Mouse (Mus musculus): ENCODE data around the gene Slc41a3.
"Not testable (repeated sequence)": the region's sequence is repeated elsewhere in the genome, so short reads cannot be mapped to it uniquely, and the experiment has no call there.

The Slc41a3 gene

DNA sequence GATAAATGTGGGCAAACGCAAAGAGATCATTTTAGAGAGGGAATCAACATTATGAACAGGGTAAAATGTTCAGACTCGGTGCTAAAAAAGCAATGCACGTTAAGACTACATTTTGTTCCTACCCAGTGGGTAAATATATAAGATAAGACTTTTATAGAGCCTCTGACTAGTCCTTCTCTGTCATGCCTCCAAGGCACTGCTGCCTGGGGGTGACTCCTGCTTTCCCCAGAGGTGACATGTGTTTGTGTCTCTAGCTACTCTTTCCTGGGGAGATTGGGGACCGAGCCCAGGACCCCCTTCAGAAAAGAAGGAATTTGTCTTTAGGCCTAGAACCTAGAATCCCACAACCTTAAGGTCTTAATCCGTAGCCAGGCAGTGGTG, 18.9 kb downstream of the Slc41a3 start:
- in situ Hi-C loops (cut with MboI, MseI): no loop called here

DNA sequence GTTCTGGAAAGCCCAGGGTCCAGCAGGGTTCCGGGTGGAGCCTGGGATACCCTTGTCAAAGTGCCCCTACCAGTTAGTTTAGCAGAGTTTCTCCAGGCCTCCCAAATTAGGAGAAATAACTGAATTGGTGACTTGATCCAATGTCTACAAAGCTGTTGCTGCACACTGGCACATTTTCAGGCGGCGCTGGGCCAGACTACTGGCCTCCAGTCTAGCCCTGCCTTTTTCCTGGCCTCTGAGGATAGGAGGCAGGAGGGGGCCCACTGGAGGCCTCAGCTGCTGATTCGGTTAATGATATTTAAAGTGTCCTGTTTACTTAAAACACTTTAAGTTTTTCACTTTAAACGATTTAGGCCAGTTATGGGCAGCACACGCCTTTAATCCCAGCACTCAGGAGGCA, 19.7 kb downstream of the Slc41a3 start:
- in situ Hi-C loops (cut with MboI, MseI): no loop called here

DNA sequence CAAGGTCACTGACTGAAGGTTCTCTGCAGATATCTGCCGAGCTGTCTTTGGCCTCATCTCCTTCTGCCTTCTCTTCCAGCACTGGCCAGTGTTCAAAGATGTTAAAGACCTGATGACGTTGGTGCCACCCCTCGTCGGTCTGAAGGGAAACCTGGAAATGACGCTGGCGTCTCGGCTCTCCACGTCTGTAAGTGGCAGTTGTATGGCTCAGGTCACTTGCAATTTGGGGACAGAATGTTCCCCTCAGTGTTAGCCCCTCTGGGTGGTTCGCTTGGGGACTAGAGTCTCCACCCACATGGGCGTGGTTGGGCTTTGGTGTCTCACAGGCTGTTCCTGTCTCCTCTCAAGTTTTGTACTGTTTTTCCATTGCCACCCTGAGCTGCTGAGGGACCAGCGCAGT, 20.2 kb downstream of the Slc41a3 start:
- in situ Hi-C loops (cut with MboI, MseI): no loop called here

DNA sequence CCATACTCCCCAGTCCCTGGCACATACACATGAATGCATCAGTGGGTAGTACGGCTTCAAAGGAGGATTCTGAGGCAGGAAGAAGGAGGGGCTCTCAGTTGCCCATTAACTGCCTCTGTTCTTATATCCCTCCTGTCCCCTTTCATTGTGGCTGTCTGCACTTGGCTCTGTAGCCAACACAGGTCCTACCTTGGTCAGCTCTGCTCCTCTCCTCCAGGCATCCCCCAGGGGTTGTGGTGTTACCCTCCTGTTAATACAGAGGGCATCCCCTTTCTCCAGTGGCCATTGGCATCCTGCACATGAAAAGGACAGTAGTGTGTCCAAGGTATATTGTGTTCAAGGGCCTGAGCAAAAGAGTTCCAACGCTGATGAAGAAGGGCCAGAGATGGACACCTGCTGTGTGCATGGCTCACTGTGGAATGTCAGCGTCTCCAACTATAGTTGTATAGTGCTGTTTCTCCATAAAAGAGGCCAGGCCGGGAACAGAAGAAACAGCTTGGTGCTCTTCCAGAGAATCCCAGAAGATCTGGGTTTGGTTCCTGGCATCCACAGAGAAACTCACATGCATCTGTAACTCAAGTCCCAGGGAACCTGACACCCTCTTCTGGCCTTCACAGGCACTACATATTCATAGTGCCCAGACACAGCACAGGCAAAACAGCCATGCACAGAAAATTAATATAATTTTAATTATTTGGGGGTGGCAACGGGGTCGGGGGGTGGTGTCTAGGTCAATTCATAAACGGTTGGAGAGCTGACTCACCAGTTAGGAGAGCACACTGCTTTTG, 20.9 kb downstream of the Slc41a3 start:
- in situ Hi-C loops (cut with MboI, MseI): no loop called here

DNA sequence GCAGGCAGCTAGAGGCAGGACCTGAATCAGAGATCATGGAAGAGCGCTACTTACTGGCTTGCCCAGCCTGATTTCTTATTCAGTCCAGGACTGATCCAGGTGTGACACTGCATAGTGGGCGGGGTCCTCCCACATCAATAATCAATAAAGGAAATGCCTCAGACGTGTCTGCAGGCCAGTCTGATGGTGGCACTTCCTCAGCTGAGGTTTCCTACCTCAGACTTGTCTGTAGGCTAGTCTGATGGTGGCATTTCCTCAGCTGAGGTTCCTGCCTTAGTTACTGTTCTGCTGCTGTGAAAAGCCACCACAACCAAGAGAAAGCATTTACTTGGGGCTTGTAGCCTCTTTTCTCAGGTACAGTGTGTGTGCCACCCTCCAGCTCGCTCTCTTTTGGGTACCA, 23.0 kb downstream of the Slc41a3 start:
- in situ Hi-C loops (cut with MboI, MseI): no loop called here

DNA sequence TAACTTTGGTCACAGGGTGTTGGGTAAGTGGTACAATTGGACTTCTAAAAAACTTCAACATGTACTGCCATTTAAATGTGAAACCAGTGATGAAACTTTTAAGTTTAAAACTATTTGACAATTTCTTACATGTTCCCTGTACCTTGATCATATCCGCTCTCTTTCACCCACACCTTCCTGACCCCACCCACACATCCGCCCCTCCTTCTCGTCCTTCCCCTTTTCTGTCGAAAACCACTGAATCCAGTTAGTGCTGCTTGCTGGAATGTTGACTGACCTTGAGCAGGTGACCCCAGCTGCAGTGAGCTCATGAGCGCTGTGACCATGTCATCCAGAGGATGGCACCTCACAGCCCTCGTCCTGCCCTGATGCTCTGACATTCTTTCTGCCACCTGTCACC, 25.0 kb downstream of the Slc41a3 start:
- in situ Hi-C loops (cut with MboI, MseI): no loop called here

DNA sequence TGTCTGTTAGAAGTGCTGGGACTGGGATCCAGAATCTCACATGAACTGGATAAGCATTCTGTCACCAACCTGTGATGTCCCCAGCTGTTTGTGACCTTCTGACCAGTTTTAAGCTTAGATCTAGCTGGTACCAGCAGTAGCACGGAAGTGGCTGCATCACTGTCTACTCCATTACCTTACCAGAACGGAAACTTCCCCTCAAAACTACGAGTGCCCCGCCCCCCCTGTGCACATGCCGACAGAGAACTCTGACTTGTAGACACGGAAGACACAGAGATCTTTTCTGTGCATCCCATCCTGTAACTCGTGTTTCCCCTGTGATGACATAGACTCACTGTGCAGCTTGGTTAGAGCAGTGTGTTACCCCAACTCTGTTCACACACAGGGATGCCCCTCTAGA, 25.9 kb downstream of the Slc41a3 start:
- in situ Hi-C loops (cut with MboI, MseI): no loop called here

DNA sequence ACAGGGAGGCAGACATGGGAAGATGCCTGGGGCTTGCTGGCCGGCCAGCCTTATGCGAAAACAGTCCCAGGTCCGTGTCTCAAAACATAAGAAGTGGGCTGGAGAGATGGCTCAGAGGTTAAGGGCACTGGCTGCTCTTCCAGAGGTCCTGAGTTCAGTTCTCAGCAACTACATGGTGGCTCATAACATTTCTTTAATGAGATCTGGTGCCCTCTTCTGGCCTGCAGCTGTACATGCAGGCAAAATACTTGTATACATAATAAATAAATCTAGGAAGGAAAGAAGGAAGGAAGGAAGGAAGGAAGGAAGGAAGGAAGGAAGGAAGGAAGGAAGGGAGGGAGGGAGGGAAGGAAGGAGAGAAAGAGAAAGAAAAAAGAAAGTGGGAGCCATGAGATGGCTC, 28.0 kb downstream of the Slc41a3 start:
- in situ Hi-C loops (cut with MboI, MseI): not testable (repeated sequence)

DNA sequence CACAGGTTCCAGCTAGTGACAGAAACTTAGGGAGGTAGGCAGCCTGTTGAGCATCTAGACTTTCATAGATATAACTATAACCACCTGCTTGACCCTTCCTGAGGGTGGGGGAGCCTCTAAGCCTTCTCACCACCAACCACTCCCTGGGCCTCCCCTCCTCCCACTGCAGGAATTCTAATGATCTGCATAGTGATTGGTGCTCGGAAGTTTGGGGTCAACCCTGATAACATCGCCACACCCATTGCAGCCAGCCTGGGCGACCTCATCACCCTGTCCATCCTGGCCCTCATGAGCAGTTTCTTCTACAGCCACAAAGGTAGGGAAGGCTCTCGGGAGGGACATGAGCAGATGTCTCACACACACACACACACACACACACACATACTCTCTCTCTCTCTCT, 30.6 kb downstream of the Slc41a3 start:
- in situ Hi-C loops (cut with MboI, MseI): no loop called here

DNA sequence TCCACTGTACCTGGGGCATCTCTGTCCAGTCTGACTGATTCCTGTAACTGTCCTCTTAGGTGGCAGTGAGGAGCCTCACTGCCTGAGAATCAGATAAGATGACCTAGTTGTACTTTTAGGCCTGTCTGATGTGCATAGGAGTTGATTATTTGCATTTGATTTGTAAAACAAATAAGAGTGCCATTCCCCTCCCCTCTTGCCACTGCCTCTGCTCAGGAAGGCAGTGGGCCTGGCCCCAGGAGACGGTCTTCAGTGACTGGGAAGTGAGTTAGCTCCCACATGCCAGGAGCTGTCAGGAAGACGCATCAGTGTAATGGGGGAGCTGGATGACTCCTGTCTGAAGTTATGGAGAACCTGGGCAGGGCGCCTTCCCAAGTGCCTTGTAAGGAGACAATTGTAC, 31.1 kb downstream of the Slc41a3 start:
- in situ Hi-C loops (cut with MboI, MseI): no loop called here

DNA sequence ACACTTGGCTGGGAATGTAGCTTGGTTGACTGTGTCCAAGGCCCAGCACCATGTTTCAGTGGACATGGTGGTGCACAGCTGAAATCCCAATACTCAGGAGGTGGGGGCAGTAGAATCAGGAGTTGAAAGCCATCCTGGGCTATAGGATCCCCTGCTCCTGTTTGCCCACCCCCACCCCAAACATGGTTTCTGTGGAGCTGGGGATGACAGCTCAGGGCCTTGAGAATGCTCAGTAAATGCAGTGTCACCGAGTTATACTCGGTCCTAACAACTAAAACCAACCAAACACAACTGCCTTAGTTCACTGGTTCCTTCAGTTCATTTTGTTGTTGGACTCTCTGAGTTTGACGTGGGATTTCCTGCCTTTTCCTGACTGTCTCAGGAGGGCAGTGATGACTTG, 38.5 kb downstream of the Slc41a3 start:
- in situ Hi-C loops (cut with MboI, MseI): no loop called here

DNA sequence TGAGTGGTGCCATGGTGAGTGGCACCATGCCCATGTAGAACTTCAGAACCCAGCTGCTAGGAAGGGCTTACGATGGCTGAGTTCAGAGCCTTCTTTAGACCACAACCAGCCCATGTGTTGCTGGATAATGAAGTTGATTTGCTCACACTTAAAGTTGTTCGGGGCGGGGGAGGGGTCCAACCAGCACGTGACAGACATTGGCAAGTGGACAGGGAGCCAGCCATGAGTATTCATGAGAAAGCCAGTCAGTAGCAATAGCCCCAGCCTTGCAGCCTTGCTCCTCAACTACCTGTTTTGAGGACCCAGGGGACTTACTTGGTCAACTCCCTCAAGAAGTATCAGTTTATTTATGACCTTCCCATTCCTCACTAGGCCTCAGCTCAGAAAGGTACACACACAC, 40.4 kb downstream of the Slc41a3 start:
- in situ Hi-C loops (cut with MboI, MseI): no loop called here

DNA sequence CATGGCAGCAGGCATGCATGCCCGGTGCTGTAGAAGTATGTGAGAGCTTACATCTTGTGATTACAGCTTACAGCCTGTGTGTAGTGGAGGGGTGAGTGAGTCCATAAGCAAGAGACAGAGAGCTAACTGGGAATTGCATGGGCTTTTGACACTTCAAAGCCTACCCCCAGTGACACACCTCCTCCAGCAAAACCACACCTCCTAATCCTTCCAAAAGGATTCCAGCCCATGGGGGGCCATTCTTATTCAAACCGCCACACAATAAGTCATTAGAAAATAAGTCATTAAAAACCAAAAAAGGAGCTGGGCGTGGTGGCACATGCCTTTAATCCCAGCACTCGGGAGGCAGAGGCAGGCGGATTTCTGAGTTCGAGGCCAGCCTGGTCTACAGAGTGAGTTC, 43.9 kb downstream of the Slc41a3 start:
- in situ Hi-C loops (cut with MboI, MseI): no loop called here

DNA sequence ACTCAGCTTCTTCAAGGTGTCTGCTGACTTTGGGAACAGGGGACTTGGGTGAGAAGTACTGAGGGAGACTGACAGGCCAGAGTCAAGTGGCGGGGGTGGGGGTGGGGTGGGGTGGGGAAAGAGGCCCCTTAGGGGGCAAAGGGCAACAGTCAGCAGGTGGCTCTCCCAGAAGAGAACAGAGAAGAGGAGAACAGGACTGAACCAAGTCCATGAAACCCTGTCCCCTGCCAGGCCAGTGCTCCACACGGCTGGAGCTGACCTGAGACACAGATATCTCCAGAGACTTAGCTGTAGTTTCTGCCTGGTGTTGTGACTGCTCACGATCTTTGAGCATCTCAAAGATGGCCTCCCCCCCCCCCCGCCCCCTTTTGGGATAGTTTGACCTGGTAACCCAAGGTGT, 44.8 kb downstream of the Slc41a3 start:
- in situ Hi-C loops (cut with MboI, MseI): no loop called here

DNA sequence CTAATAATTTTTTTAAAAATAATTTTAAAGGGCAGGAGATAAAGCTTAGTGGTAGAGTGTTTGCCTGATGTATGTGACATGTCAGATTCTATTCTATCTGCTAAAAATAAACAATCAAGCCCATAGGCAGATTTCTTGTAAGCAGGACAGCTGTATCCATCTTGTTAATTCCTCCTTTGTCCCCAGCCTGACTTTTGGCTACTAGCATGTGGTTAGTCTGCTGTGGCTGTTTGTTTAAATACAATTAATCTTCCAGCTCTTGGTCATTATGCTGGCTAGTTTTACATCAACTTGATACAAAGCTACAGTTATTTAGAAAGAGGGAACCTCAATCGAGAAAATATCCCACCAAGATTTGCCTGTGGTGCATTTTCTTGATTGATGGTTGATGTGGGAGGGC, 46.1 kb downstream of the Slc41a3 start:
- in situ Hi-C loops (cut with MboI, MseI): loop anchor here in 1 of 2 experiments (10.0 kb wide), 1 partner anchor 74 kb away; no protein-coding TSS in a partner anchor

DNA sequence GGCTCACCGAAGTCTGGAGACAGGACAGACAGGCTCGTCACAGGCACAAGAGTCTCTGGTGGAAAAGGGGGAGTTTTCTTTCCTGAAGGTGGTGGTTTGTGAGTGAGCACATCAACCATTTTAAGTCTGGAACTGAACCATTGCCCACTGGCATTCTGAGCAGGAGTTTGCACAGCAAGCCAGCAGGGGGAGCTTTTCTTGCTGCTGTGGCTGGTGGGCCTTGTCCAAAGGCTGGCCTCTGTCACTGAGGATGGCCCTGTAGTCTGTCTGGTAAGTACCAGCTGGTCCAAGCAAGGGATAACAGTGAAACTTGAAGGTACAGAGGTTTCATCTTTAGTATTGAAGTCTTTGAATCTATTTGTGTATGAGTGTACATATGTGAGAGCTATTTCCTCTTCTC, 49.2 kb downstream of the Slc41a3 start:
- in situ Hi-C loops (cut with MboI, MseI): loop anchor here in 1 of 2 experiments (10.0 kb wide), 1 partner anchor 71 kb away; no protein-coding TSS in a partner anchor

DNA sequence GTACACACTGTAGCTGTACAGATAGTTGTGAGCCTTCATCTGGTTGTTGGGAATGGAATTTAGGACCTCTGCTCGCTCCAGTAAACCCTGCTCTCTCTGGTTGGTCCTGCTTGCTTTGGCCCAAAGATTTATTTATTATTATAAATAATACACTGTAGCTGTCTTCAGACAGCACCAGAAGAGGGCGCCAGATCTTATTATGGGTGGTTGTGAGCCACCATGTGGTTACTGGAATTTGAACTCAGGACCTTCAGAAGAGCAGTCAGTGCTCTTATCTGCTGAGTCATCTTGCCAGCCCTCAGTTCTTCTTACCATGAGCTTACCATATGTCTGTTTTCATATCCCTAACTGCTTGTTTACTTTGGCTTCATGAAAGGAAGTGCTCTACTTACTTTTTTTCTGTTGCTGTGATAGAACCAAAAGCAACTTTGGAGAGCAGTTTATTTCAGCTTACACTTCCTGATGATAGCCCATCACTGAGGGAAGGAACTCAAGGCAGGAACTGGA, 51.9 kb downstream of the Slc41a3 start:
- in situ Hi-C loops (cut with MboI, MseI): loop anchor here in 1 of 2 experiments (10.0 kb wide), 1 partner anchor 68 kb away; no protein-coding TSS in a partner anchor

DNA sequence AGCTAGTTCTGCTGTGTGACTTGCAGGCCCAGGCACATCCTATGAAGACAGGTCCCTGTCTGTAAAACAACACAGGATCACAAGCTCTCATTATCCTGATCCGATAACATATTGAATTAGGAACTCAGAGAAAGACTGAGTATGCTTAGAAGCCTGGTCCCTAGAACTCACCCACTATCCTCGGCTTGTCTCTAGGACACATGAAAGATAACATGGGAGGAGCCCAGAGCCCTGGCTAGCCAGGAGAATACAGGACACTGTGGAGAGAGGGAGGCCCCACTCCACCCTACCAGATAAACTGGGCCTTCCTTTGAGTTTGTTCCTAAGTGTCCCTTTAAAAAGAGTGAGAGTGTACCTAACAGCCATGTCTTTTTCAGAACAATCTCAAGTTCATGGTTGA, 55.4 kb downstream of the Slc41a3 start:
- in situ Hi-C loops (cut with MboI, MseI): loop anchor here in 1 of 2 experiments (10.0 kb wide), 1 partner anchor 65 kb away; no protein-coding TSS in a partner anchor

DNA sequence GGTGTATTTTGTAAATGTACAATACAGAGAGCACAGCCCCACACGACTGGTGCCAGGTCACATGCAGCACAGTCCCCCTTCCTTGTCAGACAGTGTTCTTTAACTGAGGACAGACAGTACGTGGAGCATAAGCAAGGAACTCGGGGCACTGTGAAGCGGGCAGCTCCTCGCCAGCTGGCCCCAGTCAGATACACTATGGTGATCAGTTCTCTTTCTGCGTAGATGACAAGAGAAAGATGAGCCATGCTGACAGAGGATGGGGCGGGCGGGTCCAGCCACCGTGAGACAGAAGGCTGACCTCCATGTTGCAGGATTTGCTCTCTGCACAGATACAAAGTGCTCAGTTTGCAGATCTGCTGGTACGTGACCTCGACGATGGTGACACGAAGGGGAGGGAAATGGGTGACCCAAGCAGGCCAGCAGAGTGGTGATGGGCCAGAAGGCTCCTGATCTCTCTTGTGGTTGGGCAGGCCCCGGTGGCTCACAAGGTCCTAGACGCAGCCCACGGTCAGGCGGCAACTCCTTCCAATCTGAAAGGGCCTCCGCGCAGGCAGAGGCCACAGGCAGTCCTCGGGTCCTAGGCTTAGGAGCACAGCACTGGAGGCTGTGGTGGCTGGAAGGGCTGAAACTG, 56.0 kb downstream of the Slc41a3 start:
- in situ Hi-C loops (cut with MboI, MseI): no loop called here

DNA sequence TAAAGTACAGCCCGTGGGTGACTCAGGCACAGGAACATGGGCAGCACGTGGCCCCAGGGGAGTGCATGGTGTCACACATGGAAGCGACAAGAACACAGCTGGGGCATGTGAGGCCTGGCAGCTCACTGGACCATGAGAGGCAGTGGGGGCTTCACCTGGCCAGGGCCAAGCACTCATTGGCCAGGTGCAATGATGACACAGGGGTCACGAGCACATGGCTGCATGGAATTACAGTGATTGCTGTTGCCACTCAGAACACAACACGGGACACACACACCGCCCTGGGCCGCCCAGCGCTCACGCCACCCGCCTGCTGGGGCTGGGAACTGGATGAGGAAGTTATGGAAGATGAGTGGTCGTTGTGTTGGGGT, 56.5 kb downstream of the Slc41a3 start:
- in situ Hi-C loops (cut with MboI, MseI): no loop called here

DNA sequence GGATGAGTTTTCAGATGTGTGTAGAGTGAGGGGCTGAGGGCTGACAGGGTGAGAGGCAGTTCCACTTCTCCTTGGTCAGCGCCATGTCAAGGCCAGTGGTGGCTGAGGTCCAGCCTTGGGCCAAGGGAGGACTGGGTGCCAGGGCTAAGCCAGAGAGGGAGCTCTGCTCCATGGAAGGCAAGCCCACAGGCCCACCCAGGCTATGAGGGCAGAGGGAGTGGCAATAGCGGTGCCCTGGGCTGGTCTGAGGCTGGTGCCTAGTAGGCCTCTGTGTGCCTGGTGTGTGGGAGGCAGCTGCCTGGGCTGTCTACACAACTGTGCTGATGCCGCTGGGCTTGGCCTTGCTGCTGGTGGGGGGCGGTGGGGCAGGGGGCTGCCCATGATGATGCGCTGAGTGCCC, 57.6 kb downstream of the Slc41a3 start:
- in situ Hi-C loops (cut with MboI, MseI): no loop called here

DNA sequence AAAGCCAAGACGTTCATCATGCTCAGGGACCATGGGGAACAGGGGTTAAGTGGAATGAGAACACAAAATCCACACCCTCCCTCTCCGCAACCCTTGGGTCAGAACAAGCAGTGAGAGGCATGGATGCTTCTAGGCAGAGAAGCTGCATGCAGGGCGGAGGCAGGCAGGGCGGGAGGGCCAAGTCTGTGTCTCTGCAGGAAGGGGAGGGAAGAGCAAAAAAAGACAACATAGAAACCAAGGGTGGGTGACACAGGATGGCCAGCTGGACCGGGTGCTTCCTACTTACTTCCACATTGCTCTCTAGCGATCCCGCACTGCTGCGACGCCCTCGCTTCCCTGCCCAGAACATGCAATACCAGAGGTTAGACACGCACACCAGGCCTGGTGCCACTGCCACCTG, 59.2 kb downstream of the Slc41a3 start:
- in situ Hi-C loops (cut with MboI, MseI): no loop called here

DNA sequence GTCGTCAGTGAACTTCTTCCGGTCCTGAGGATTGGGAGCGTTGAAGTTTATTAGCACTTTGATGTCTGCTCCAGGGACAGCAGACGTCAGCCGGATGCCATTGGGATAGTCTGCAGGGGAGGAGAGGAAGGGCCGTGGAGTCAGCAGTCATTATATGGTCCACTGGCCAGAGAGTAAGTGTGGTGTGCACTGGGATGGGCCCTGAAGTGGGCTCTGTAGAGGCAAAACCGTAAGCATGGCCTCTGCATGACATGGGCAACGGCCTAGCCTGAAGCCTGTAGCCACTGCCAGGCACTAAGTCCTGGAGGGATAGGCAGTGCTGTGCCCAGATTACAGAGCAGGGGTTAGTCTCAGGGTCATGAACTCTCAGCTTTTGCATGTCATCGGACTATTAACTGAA, 64.2 kb downstream of the Slc41a3 start:
- in situ Hi-C loops (cut with MboI, MseI): no loop called here
